Comparison of ENCODE assay signal across 1 mouse cellular context in genomic region chr4:129140808-129141207, GRCm38 (mm10).
TF ChIP-seq lines count a peak whose summit lies in the region.

No protein-coding gene starts in this region.

TF ChIP-seq in MEL, 35 proteins besides CTCF, POLR2A, EP300 and RAD21 (continued from another document):
- TF ChIP-seq MEF2A (IDR thresholded peaks at IDR 0.05; ENCODE audit: extremely low read depth, insufficient replicate concordance, low read depth, low read length, poor library complexity, severe bottlenecking) (no peak), ZNF384 (IDR thresholded peaks at IDR 0.05; ENCODE audit: low read depth, low read length) (no peak), UBTF (IDR thresholded peaks at IDR 0.05; ENCODE audit: borderline replicate concordance, insufficient read depth, low read depth, low read length) (no peak), ETS1 (IDR thresholded peaks at IDR 0.05; ENCODE audit: low read depth, low read length) (peak; percentile 81), RCOR1 (IDR thresholded peaks at IDR 0.05; ENCODE audit: low read depth, low read length) (peak; percentile 44), TAL1 (IDR thresholded peaks at IDR 0.05; ENCODE audit: low read length) (peak; percentile 80), MAFK (IDR thresholded peaks at IDR 0.05; ENCODE audit: borderline replicate concordance, low read depth, low read length) (peak; percentile 60), BHLHE40 (IDR thresholded peaks at IDR 0.05; ENCODE audit: borderline replicate concordance, low read depth, low read length) (peak; percentile 36; the same call in 1 of the 2 replicates), MXI1 (IDR thresholded peaks at IDR 0.05; ENCODE audit: low read depth, low read length) (no peak), GATA1 (IDR thresholded peaks at IDR 0.05; ENCODE audit: low read depth, low read length) (peak; percentile 86), MYB (IDR thresholded peaks at IDR 0.05; ENCODE audit: low read depth, low read length) (no peak)
